Mouse (Mus musculus) left cerebral cortex, postnatal 14 days (tissue): ENCODE results near the gene Ubiad1. TPM values are rescaled to one million over a fixed set of nuclear protein-coding genes. Genes with fewer than 3 reads are reported as not detected.

Experiments
- total RNA-seq, 2 experiments: library from RNA; stranded (reverse); gene quantifications; 2 replicates each; pipeline ENCODE4 v1.2.3; 2021

Ubiad1 gene
- total RNA-seq, 2 experiments from 2014 or later = 8.8 to 9.5 TPM

Other genes with a start within 250 kb of the Ubiad1 start
- 10 to 100 TPM; 23.0 to 24.8 TPM for gene Disp3, start 156.8 kb downstream of the Ubiad1 start, total RNA-seq
- 10 to 100 TPM; 87.2 to 89.3 TPM for gene Mtor, start 3.8 kb upstream of the Ubiad1 start, total RNA-seq
- under 1 TPM; 0.31 to 0.44 TPM for gene Angptl7, start 55.7 kb upstream of the Ubiad1 start, total RNA-seq
- 10 to 100 TPM; 46.2 to 48.0 TPM for gene Exosc10, start 113.7 kb upstream of the Ubiad1 start, total RNA-seq
- gene Srm, start 146.7 kb upstream of the Ubiad1 start, total RNA-seq = 10 to 100 TPM; 85.8 to 92.2 TPM
- 1 to 10 TPM; 1.1 to 1.4 TPM for gene Masp2, start 157.8 kb upstream of the Ubiad1 start, total RNA-seq
- gene Tardbp, start 182.2 kb upstream of the Ubiad1 start, total RNA-seq = 100 to 1,000 TPM; 178 to 201 TPM
- under 1 TPM in 1 of 2 experiments, not detected in 1; 0.26 TPM for gene Gm572, start 198.5 kb upstream of the Ubiad1 start, total RNA-seq